Mouse (Mus musculus) cortical plate, adult 2 months (tissue): ENCODE measurements around the gene Fbxl20. TPM values are rescaled to one million over a fixed set of nuclear protein-coding genes. Genes with fewer than 3 reads are reported as not detected.

Experiments used
- H3K27ac ChIP-seq: fragments of 200-500 bp; 2 replicates; pipeline ENCODE4 v1.5.1; 2012; ENCODE audit warnings: low read length, control low read depth, inconsistent platforms; ENCODE audit not compliant: insufficient read depth
- H3K4me1 ChIP-seq: fragments of 200-500 bp; 2 replicates; pipeline ENCODE4 v1.6.1; 2011; ENCODE audit warnings: low read length; ENCODE audit not compliant: control insufficient read depth, insufficient read depth
- H3K4me3 ChIP-seq: fragments of 200-500 bp; 2 replicates; pipeline ENCODE4 v1.5.1; 2011; ENCODE audit warnings: mild to moderate bottlenecking, low read length, control low read depth; ENCODE audit not compliant: insufficient read depth
- CTCF ChIP-seq: fragments of 200-500 bp; IDR thresholded peaks from 2 replicates; pipeline ENCODE4 v1.5.1; 2011; ENCODE audit warnings: mild to moderate bottlenecking, control low read depth, low read length; ENCODE audit not compliant: insufficient read depth; ENCODE audit errors: extremely low read depth
- POLR2A ChIP-seq: fragments of 200-500 bp; IDR thresholded peaks from 2 replicates; pipeline ENCODE4 v1.6.1; 2011; ENCODE audit warnings: mild to moderate bottlenecking, low read length, control low read depth; ENCODE audit not compliant: insufficient read depth; ENCODE audit errors: extremely low read depth
- polyA plus RNA-seq: library from polyadenylated mRNA; depleted of rRNA; stranded (reverse); fragments of >200 nt; gene quantifications from 2 replicates; pipeline ENCODE4 v1.2.3, GENCODE M21; 2012

Gene Fbxl20
- polyA plus RNA-seq, 1 experiment, result 25.0 TPM

- no peak overlapping the region for H3K27ac ChIP-seq
- peaks cover 12% of the 10 kb centered on the region for H3K4me1 ChIP-seq
- TF ChIP-seq POLR2A (no peak), CTCF (no peak)
- no peak overlapping the region for H3K4me3 ChIP-seq
Measured at GRCm38 (mm10) chr11:98061904-98062562, 88.2 kb downstream of the Fbxl20 start.

GRCm38 (mm10) chr11:98061441-98061840 lies 88.8 kb downstream of the Fbxl20 start:
- Histone ChIP-seq H3K4me3 (no peak overlapping the region), H3K27ac (no peak overlapping the region), H3K4me1 (peaks cover 12% of the 10 kb centered on the region)
- TF ChIP-seq CTCF (no peak), POLR2A (no peak)

- peaks cover 12% of the 10 kb centered on the region for H3K4me1 ChIP-seq
- peak overlapping the region; percentile 81 for H3K27ac ChIP-seq
- no peak overlapping the region for H3K4me3 ChIP-seq
- no peak for TF ChIP-seq CTCF
- peak; percentile 28; the same call in 1 of the 2 replicates for TF ChIP-seq POLR2A
Measured at GRCm38 (mm10) chr11:98060104-98060692, 90.0 kb downstream of the Fbxl20 start.

- Histone ChIP-seq H3K27ac (peak overlapping the region; percentile 81), H3K4me3 (no peak overlapping the region)
- TF ChIP-seq CTCF (no peak), POLR2A (no peak)
Measured at GRCm38 (mm10) chr11:98059662-98060061, 90.5 kb downstream of the Fbxl20 start.

GRCm38 (mm10) chr11:98057998-98058397 lies 92.2 kb downstream of the Fbxl20 start:
- H3K4me3 ChIP-seq, result no peak overlapping the region
- no peak overlapping the region for H3K27ac ChIP-seq
- peaks cover 12% of the 10 kb centered on the region for H3K4me1 ChIP-seq
- no peak for TF ChIP-seq CTCF
- no peak for TF ChIP-seq POLR2A

More at GRCm38 (mm10) chr11:98059662-98060061, 90.5 kb downstream of the Fbxl20 start:
- peaks cover 12% of the 10 kb centered on the region for H3K4me1 ChIP-seq

- Histone ChIP-seq H3K27ac (peak overlapping the region; percentile 83), H3K4me1 (peaks cover 12% of the 10 kb centered on the region), H3K4me3 (no peak overlapping the region)
- TF ChIP-seq POLR2A, result no peak; the same call in 1 of the 2 replicates
- TF ChIP-seq CTCF, result no peak
Measured at GRCm38 (mm10) chr11:98057466-98057865, 92.7 kb downstream of the Fbxl20 start.

GRCm38 (mm10) chr11:98052989-98053834 lies 97.0 kb downstream of the Fbxl20 start, which contains the start of gene Stac2:
Gene Stac2 (minus strand): TSS chr11:98053462.
- TF ChIP-seq CTCF (no peak), POLR2A (no peak)
- no peak within 1 kb of the TSS for H3K27ac ChIP-seq
- peaks cover 9% of the 10 kb centered on the region for H3K4me1 ChIP-seq
- H3K4me3 ChIP-seq, result peak within 1 kb of the TSS; percentile 41

- TF ChIP-seq POLR2A (no peak), CTCF (no peak)
- H3K27ac ChIP-seq, result no peak overlapping the region
- peak overlapping the region; percentile 41 for H3K4me3 ChIP-seq
- H3K4me1 ChIP-seq, result peaks cover 6% of the 10 kb centered on the region
Measured at GRCm38 (mm10) chr11:98052129-98052988, 97.8 kb downstream of the Fbxl20 start.
